Mouse (Mus musculus) hindbrain, embryonic 10.5 days (tissue): Measurements from ENCODE around the gene Rgp1. TPM values are rescaled to one million over a fixed set of nuclear protein-coding genes. Genes with fewer than 3 reads are reported as not detected.
A peak's percentile ranks its signal among the peaks of the same experiment; 100 is the strongest.
"Not testable (repeated sequence)": the region's sequence is repeated elsewhere in the genome, so short reads cannot be mapped to it uniquely, and the experiment has no call there.

Experiments
- DNase-seq: peaks from one replicate; pipeline ENCODE4 v3.0.0-alpha.2; 2017; ENCODE audit warnings: low spot score
- H3K27ac ChIP-seq: fragments of 300-500 bp; sonication (generic); 2 replicates; pipeline ENCODE4 v1.5.1; 2016; ENCODE audit warnings: mild to moderate bottlenecking, moderate library complexity
- H3K27me3 ChIP-seq: fragments of 300-500 bp; sonication (generic); 2 replicates; pipeline ENCODE4 v1.6.1; 2016; ENCODE audit warnings: mild to moderate bottlenecking; ENCODE audit not compliant: poor library complexity, insufficient read depth, severe bottlenecking
- H3K36me3 ChIP-seq: fragments of 300-500 bp; sonication (generic); 2 replicates; pipeline ENCODE4 v1.6.1; 2016; ENCODE audit warnings: mild to moderate bottlenecking, moderate library complexity
- H3K4me1 ChIP-seq: fragments of 300-500 bp; sonication (generic); replicated peaks from 2 replicates; pipeline ENCODE4 v1.6.1; 2016; ENCODE audit warnings: mild to moderate bottlenecking
- H3K4me3 ChIP-seq: fragments of 300-500 bp; sonication (generic); 2 replicates; pipeline ENCODE4 v1.5.1; 2016; ENCODE audit warnings: mild to moderate bottlenecking, moderate library complexity
- H3K9me3 ChIP-seq: fragments of 300-500 bp; sonication (generic); 2 replicates; pipeline ENCODE4 v1.6.1; 2016; ENCODE audit warnings: mild to moderate bottlenecking, moderate library complexity
- WGBS: fragments of 180-500 bp; shearing (Covaris S2); methylation state at CpG from one replicate; pipeline ENCODE4 v1.1.7; 2016; 5-methylcytosine and 5-hydroxymethylcytosine counted together
- polyA plus RNA-seq: library from polyadenylated mRNA; unstranded; fragments of >200 nt; fragmentation: Nextera tagmentation; extraction: Ambion mirVana; gene quantifications from 2 replicates; pipeline ENCODE4 v1.2.1, GENCODE M21; 2016

Gene Rgp1
- polyA plus RNA-seq, 1 experiment from 2014 or later, result 25.6 TPM

DNA sequence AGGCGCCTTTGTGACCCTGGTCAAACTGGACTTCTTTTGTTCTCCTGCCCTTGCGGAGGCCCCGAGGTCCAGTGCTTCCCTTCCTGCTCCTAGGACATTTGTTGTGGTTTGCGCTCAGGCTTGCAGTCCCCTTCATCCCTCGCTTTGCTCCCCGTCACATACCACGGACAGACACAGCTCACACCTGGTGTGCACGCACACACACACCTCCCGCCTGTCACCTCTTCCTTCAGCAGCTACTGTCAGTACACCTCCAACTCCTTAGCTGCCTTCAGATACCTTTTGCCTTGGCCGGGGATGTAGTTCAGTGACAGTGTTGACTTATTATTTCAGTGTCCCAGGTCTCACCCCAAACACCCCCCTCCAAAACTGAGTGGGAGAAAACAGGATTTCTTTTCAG lies 7.2 kb downstream of the Rgp1 start:
- Histone ChIP-seq H3K4me3 (no peak overlapping the region), H3K9me3 (no peaks in the 10 kb centered on the region), H3K4me1 (peaks cover 29% of the 10 kb centered on the region), H3K36me3 (peaks cover 44% of the 10 kb centered on the region), H3K27me3 (no peaks in the 10 kb centered on the region), H3K27ac (peak overlapping the region; percentile 43; the same call in 1 of the 2 replicates)
- no peak for DNase-seq
- WGBS, result 48% methylated on average over 10 of the region's 10 CpGs

DNA sequence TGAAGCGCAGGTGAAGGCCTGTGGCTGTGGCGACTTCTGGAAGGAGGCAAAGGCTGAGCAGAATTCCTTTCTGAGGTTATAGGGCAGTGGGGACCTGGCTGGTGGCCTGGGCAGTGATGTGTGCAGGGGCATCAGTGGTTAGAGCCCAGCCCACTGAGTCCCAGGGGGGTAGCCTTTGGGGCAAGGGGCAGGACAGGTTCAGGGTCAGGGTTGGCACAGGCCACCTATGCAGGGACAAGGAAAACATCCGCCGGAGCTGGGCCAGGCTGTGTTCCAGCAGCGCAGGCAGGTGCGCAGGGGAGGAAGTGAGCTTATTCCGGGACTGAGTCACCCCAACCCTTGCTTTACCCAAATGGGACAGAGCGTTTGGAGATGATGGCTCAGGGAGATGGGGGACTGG lies 7.9 kb downstream of the Rgp1 start:
- peaks cover 37% of the 10 kb centered on the region for H3K36me3 ChIP-seq
- H3K9me3 ChIP-seq, result no peaks in the 10 kb centered on the region
- 0 out of 2 replicates have a peak overlapping the region, but pooled peaks have one; percentile 3 for H3K27ac ChIP-seq
- 75% methylated on average over 8 of the region's 8 CpGs for WGBS
- peaks cover 29% of the 10 kb centered on the region for H3K4me1 ChIP-seq
- H3K27me3 ChIP-seq, result no peaks in the 10 kb centered on the region
- no peak overlapping the region for H3K4me3 ChIP-seq
- no peak for DNase-seq

DNA sequence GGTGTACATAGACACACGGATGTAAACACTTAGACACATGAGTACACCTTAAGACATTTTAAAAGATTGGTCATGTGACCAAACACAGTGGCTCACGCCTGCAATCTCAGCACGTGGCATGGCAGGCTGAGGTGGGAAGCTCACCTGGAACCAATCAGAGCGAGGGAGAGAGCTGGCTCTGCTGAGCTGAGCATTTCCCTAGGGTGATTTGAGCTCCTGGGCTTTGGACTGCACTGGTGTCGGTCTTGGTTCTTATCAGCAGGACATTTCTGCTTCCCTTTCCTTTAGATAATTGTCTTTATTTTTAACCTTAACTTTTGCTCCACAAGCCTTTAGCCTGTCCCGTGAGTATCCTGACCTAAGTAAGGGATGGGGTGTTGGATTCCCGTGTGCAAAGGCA lies 9.2 kb downstream of the Rgp1 start:
- WGBS, result 66% methylated on average over 7 of the region's 7 CpGs

DNA sequence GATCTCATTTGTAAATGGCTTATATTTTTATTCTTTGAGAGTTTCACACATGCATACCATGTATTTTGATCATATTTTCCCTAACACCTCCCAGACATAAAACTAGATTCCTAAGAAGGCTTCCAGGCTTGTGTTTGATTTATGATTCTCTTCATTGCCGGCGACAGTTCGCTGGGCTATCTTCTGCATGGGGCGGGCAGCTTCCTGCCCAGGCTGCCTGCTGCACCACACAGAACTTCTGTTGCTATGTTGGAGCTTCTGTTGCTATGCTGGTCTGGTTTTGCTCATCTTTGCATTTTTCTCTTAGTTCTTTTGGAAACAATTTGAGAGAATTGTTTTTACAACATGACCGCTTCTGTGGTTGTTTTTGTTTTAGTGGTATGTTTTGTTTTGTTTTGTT lies 13.0 kb downstream of the Rgp1 start:
- DNase-seq, result no peak
- no peak overlapping the region for H3K4me3 ChIP-seq
- no peaks in the 10 kb centered on the region for H3K9me3 ChIP-seq
- 85% methylated on average over 5 of the region's 5 CpGs for WGBS
- peaks cover 6% of the 10 kb centered on the region for H3K4me1 ChIP-seq
- H3K27ac ChIP-seq, result no peak overlapping the region
- H3K27me3 ChIP-seq, result no peaks in the 10 kb centered on the region
- H3K36me3 ChIP-seq, result no peaks in the 10 kb centered on the region

More for the DNA sequence above, 9.2 kb downstream of the Rgp1 start:
- H3K4me3 ChIP-seq, result no peak overlapping the region
- DNase-seq, result no peak
- no peak overlapping the region for H3K27ac ChIP-seq
- peaks cover 29% of the 10 kb centered on the region for H3K4me1 ChIP-seq
- H3K9me3 ChIP-seq, result no peaks in the 10 kb centered on the region
- H3K27me3 ChIP-seq, result no peaks in the 10 kb centered on the region
- H3K36me3 ChIP-seq, result peaks cover 24% of the 10 kb centered on the region

DNA sequence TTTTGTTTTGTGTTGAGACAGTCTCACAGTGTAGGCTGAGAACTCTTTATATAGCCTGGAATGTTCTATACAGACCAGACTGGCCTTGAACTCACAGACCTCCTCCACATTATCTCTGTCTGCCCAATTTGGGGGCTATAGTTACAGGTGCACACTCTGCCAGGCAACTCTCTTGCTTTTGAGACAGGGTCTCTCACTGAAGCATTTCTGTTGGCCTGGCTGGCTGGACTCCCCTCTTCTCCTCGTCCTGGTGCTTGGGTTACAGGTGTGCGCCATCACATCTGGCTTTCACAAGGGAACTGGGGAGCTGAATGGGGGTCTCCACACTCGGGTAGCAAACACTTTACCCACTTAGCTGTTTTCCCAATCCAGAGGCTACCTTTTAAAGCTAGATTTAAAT lies 13.4 kb downstream of the Rgp1 start:
- Histone ChIP-seq H3K4me1 (0 out of 2 replicates have a peak, but pooled peaks cover 5% of the 10 kb centered on the region), H3K27me3 (no peaks in the 10 kb centered on the region), H3K4me3 (no peak overlapping the region), H3K36me3 (no peaks in the 10 kb centered on the region), H3K9me3 (no peaks in the 10 kb centered on the region), H3K27ac (no peak overlapping the region)
- 80% methylated on average over 3 of the region's 3 CpGs for WGBS
- DNase-seq, result no peak

DNA sequence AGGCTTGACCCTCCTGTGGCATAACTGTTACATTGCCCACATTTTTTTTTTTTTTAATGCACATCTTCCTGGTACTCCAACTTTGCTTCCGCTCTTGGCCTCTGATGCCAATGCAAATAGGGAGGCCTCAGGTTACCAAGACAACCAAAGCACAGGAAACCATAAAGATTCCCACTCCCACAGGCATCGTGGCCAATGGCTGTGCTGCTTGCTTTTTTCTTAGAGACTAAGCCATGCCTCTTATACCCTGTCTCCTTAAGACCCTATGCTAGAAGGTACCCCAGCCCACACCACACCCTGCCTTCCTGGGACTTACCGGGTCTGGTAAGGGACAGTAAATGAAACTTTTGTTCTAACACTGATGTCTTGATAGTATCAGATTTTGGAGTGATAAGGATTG lies 14.9 kb downstream of the Rgp1 start:
- H3K36me3 ChIP-seq, result no peaks in the 10 kb centered on the region
- no peak overlapping the region for H3K27ac ChIP-seq
- no peak for DNase-seq
- H3K4me3 ChIP-seq, result no peak overlapping the region
- WGBS, result 76% methylated on average over 3 of the region's 3 CpGs
- no peaks in the 10 kb centered on the region for H3K9me3 ChIP-seq
- 0 out of 2 replicates have a peak, but pooled peaks cover 3% of the 10 kb centered on the region for H3K4me1 ChIP-seq
- H3K27me3 ChIP-seq, result no peaks in the 10 kb centered on the region

DNA sequence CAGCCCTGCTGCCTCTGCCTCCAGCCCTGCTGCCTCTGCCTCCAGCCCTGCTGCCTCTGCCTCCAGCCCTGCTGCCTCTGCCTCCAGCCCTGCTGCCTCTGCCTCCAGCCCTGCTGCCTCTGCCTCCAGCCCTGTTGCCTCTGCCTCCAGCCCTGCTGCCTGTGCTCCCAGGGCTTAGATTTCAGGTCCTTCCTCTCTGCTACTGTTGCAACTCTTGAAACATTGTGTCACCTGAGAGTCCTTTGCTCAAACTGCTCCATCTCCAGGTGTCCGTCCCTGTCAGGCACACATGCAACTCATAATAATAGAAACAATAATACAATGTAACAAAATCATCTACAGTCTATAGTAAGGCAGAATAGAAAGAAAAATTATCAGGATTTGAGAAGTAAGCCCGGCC lies 18.1 kb downstream of the Rgp1 start:
- H3K27ac ChIP-seq, H3K4me3 ChIP-seq, H3K9me3 ChIP-seq, DNase-seq, H3K27me3 ChIP-seq, H3K36me3 ChIP-seq, H3K4me1 ChIP-seq: not testable (repeated sequence)
- 83% methylated on average over 2 of the region's 2 CpGs for WGBS

DNA sequence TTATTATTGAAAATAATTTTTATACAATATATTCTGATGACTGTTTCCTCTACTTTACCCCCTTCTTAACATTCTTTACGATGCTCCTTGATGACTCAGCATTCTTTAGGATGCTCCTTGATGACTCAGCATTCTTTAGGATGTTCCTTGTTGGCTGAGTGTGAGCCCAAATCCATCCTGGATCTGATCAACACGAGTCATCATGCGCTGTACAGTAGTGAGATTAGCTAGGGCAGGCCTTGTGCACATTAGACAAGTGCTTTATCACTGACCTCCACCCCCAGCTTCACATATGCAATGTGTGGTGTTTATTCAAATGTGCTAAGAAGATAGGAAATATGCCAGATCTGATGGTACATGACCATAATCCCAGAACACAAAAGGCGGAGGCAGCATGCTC lies 19.7 kb downstream of the Rgp1 start:
- DNase-seq, result no peak
- WGBS, result 85% methylated on average over 4 of the region's 4 CpGs
- no peaks in the 10 kb centered on the region for H3K36me3 ChIP-seq

DNA sequence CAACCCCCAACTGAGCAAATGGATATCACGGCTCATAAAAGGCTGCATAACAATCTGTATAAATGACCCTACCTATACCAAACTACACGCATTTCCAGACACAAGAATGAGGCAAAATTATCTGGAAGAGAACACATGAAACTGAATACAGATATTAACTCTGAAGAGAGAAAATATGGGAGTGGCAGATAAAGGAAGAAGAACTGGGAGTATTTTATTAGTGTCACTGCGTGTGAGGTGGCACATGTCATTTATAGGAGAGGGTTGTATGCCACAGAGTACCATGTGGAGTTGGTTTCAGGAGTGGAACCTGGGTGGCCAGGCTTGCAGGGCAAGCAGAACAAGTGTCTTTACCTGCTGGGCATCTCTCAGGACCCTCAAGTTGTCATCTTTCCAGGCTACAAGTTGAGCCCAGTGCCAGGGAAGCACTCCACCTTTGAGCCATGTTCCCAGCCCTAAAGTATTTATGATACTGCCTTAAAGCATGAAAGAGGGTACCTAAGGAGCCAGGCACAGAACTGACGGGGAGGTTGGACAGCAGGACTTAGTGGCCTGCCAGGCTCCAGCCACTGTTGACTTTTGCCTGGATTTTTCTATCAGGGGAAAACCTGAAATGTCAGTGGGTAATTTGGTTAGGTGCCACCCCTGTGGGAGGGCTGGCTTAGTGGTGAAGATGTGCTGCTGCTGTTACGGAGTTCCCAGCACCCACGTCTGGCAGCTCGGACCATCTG lies 20.3 kb downstream of the Rgp1 start:
- Histone ChIP-seq H3K4me1 (no peaks in the 10 kb centered on the region), H3K27me3 (no peaks in the 10 kb centered on the region), H3K36me3 (no peaks in the 10 kb centered on the region), H3K9me3 (no peaks in the 10 kb centered on the region), H3K27ac (no peak overlapping the region), H3K4me3 (no peak overlapping the region)
- 84% methylated on average over 7 of the region's 7 CpGs for WGBS
- no peak for DNase-seq

More for the DNA sequence above, 19.7 kb downstream of the Rgp1 start:
- Histone ChIP-seq H3K4me1 (0 out of 2 replicates have a peak, but pooled peaks cover 3% of the 10 kb centered on the region), H3K27ac (no peak overlapping the region), H3K4me3 (no peak overlapping the region), H3K27me3 (no peaks in the 10 kb centered on the region), H3K9me3 (no peaks in the 10 kb centered on the region)

DNA sequence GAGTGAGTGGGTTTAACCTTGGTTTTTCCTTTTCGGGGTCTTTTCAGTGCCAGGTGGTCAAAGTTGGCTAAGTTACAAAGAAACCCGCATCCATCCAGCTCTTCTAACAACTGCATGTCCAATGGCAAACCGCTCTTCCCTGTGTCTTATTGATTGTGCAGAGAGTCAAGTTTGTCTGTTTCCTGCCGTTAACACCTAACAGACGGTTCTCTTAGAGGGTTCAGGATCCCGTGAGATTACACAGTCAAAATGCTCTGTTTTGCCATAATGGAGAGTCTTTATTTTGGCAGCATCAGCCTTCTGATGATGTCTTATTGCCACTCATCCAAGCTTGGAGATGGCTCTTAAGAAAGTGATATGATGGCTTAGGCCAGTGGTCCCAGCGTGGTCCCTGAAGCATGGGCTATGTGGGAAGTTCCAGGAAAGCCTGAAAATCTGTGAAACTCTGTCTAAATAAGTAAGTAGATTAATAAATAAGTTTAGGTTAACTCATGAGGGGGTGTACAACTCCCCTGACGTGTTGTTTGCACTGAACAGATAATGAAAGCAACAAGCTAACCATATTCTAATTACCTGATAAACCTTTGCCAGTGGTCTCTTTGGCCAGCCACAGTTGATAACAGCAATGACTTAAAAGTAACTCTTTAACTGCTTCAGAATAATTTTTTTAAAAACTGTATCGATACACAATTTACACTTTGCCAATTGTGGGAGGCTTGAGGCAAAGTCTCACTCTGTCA lies 21.9 kb downstream of the Rgp1 start:
- H3K4me3 ChIP-seq, result no peak overlapping the region

DNA sequence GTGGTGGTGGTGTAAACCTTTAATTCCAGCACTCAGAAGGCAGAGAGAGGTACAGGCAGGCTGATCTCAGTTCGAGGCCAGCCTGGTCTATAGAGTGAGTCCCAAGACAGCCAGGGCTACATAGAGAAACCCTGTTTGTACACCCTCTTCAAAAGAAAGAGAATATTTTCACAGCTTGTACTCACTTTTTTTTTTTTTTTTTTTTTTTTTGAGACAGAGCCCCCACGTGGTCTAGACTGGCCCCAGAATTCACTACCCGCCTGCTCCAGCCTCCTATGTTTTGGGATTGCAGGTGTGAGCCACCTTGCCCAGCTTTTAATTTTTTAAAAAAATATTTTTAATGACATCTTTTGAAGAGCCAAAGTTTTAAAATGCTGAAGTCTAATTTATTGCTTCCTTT lies 25.6 kb downstream of the Rgp1 start:
- WGBS, result 71% methylated on average over 3 of the region's 3 CpGs
- Histone ChIP-seq H3K4me1 (no peaks in the 10 kb centered on the region), H3K9me3 (no peaks in the 10 kb centered on the region), H3K27ac (no peak overlapping the region), H3K4me3 (no peak overlapping the region), H3K27me3 (no peaks in the 10 kb centered on the region), H3K36me3 (no peaks in the 10 kb centered on the region)
- no peak for DNase-seq

More for the DNA sequence above, 21.9 kb downstream of the Rgp1 start:
- Histone ChIP-seq H3K9me3 (no peaks in the 10 kb centered on the region), H3K27me3 (no peaks in the 10 kb centered on the region), H3K4me1 (no peaks in the 10 kb centered on the region), H3K27ac (no peak overlapping the region), H3K36me3 (no peaks in the 10 kb centered on the region)
- no peak for DNase-seq
- 85% methylated on average over 9 of the region's 9 CpGs for WGBS

DNA sequence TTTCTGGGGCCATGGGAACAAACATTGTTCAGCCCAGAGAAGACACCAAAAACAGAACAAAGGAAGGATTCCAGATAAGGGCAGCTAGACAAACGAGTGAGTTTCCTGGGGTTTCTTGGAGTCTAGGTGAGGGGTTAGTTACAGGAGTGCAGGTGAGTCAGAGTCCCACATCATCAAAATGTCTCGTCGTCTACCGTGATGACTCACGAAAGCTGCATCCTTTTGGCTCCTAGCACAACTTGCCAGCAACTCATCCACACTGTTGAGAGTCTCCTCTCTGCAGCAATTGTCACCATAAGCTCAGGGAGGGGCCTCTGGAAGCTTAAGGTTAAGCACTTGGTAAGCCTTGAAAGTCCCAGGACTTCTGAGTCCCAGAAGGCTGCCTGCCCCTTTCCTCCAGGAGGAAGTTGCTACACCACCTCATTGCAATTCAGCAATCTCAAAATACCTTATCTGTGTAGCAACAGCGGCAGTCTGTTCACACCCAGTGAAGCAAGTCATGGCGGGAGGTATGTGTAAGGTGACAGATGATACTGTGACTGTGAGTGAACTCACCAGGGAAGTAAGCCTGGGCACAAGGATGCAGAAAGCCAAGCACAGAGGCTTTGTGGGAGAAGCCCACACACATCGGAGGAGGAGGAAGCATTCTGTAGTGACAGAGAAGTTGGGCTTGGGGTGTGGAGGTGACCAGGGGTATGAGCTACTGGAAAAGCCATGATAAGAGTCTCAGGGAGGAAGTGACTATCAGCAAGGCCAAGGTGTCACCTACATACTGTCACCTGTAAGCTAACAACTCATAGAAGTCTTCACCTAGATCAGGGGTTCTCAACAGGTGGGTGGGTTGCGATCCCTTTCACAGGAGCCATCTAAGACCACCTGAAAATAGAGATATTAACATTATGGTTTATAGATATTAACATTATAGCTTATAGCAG lies 26.5 kb downstream of the Rgp1 start:
- Histone ChIP-seq H3K27ac (no peak overlapping the region), H3K9me3 (no peaks in the 10 kb centered on the region), H3K4me3 (no peak overlapping the region), H3K4me1 (no peaks in the 10 kb centered on the region), H3K36me3 (no peaks in the 10 kb centered on the region), H3K27me3 (no peaks in the 10 kb centered on the region)
- WGBS, result 79% methylated on average over 9 of the region's 9 CpGs
- no peak for DNase-seq
